Mouse (Mus musculus) thymus, adult 2 months (tissue): ENCODE data around the gene Galntl5. TPM values are rescaled to one million over a fixed set of nuclear protein-coding genes. Genes with fewer than 3 reads are reported as not detected.

Source experiments
- DNase-seq: peaks from one replicate; pipeline ENCODE4 v3.0.0; 2021
- H3K27ac ChIP-seq: fragments of 200-500 bp; 2 replicates; pipeline ENCODE4 v1.5.1; 2012; ENCODE audit warnings: low read length, control low read depth; ENCODE audit not compliant: control insufficient read depth, insufficient read depth
- H3K27me3 ChIP-seq: fragments of 200-500 bp; 2 replicates; pipeline ENCODE4 v1.6.1; 2012; ENCODE audit warnings: mild to moderate bottlenecking, low read length, moderate library complexity, mixed read lengths; ENCODE audit not compliant: control insufficient read depth, insufficient read depth
- H3K36me3 ChIP-seq: fragments of 200-500 bp; 2 replicates; pipeline ENCODE4 v1.6.1; 2012; ENCODE audit warnings: mild to moderate bottlenecking, low read length, moderate library complexity; ENCODE audit not compliant: control insufficient read depth, insufficient read depth
- H3K4me1 ChIP-seq: fragments of 200-500 bp; replicated peaks from 2 replicates; pipeline ENCODE4 v1.6.1; 2012; ENCODE audit warnings: low read length; ENCODE audit not compliant: control insufficient read depth, insufficient read depth
- H3K4me3 ChIP-seq: fragments of 200-500 bp; 2 replicates; pipeline ENCODE4 v1.5.1; 2012; ENCODE audit warnings: mild to moderate bottlenecking, low read length, control low read depth, moderate library complexity; ENCODE audit not compliant: control insufficient read depth, insufficient read depth
- CTCF ChIP-seq: fragments of 200-500 bp; IDR thresholded peaks from 2 replicates; pipeline ENCODE4 v1.5.1; 2012; ENCODE audit warnings: mild to moderate bottlenecking, control low read depth, low read length, moderate library complexity, borderline replicate concordance; ENCODE audit not compliant: control insufficient read depth, poor library complexity, insufficient read depth; ENCODE audit errors: extremely low read depth
- POLR2A ChIP-seq: fragments of 200-500 bp; IDR thresholded peaks from 2 replicates; pipeline ENCODE4 v1.6.1; 2012; ENCODE audit warnings: mild to moderate bottlenecking, low read length, control low read depth, moderate library complexity; ENCODE audit not compliant: control insufficient read depth, poor library complexity, insufficient read depth; ENCODE audit errors: extremely low read depth
- WGBS: fragments of 180-500 bp; shearing (Covaris S2); methylation state at CpG from one replicate; pipeline ENCODE4 v1.1.7; 2018; 5-methylcytosine and 5-hydroxymethylcytosine counted together
- polyA plus RNA-seq: library from polyadenylated mRNA; depleted of rRNA; stranded (reverse); fragments of >200 nt; gene quantifications from 2 replicates; pipeline ENCODE4 v1.2.3, GENCODE M21; 2012

The Galntl5 gene
- polyA plus RNA-seq, 1 experiment, result not detected

DNA sequence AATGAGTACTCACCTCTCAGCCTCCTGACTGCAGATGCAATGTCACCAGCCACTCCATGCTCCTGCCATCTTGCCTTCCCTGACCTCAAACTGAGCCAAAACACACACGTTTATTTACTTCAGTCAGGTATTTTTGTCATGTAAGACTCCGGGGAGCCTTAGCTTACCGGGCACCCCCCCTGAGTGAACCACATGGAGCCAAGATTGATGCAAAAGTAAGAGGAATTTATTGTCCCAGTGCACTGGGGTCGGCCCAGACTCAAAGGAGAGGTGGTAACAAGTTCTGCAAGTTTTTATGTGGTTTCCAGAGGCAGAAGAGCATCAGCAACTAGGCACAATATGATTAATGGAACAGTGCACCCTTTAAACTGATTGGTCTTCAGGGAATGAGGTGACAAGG is 24.1 kb upstream of the Galntl5 start:
- H3K27ac ChIP-seq, result no peak overlapping the region
- no peaks in the 10 kb centered on the region for H3K27me3 ChIP-seq
- H3K4me3 ChIP-seq, result no peak overlapping the region
- 68% methylated on average over 4 of the region's 4 CpGs for WGBS
- DNase-seq, result no peak
- no peaks in the 10 kb centered on the region for H3K4me1 ChIP-seq
- no peak for TF ChIP-seq POLR2A
- no peak for TF ChIP-seq CTCF
- H3K36me3 ChIP-seq, result no peaks in the 10 kb centered on the region

DNA sequence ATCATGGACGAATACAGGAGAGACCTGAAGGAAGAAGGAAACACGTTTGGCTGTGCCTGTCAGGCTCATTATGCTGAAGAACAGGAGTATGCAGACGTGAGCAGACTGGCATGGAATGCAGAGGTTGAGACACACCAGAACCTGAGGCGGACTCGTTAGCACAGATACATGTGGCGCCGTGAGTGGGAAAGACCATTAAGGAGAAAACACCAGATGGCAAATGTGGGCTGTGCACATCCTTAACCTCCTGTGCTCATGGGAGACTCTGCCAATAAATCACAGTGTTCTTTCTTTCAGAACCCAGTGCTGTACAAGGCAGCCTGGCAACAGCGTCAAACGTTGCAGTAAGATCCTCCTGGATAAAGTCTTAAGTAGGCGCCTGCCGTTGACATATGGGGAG is 20.7 kb upstream of the Galntl5 start:
- no peak for DNase-seq
- Histone ChIP-seq H3K27ac (no peak overlapping the region), H3K4me1 (no peaks in the 10 kb centered on the region), H3K36me3 (no peaks in the 10 kb centered on the region), H3K4me3 (no peak overlapping the region), H3K27me3 (no peaks in the 10 kb centered on the region)
- 94% methylated on average over 11 of the region's 11 CpGs for WGBS
- no peak for TF ChIP-seq POLR2A
- no peak for TF ChIP-seq CTCF

DNA sequence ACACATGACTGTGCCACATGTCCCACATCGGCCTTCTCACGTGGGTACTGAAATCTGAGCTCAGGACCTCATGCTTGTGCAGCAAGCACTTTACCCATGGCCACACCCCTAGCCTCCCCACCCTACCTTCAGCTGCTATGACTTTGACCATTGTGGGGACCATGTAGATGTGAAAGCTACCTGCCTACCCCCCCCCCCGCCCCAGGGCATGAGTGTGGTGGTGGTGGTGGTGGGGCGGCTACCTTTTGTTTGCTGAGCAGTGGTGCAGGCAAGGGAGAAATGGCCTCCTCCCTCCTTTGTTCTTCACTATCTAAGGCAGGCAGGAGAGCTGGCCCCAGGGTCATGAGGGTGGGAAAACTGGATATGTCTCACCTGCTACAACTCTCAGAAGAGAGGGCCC is 18.3 kb upstream of the Galntl5 start:
- DNase-seq, result no peak
- no peaks in the 10 kb centered on the region for H3K27me3 ChIP-seq
- no peak overlapping the region for H3K27ac ChIP-seq
- no peak for TF ChIP-seq CTCF
- no peak for TF ChIP-seq POLR2A
- H3K4me3 ChIP-seq, result no peak overlapping the region
- no peaks in the 10 kb centered on the region for H3K4me1 ChIP-seq
- WGBS, result 92% methylated on average over 4 of the region's 4 CpGs
- no peaks in the 10 kb centered on the region for H3K36me3 ChIP-seq

- no peak for TF ChIP-seq POLR2A
- TF ChIP-seq CTCF, result no peak
- WGBS, result 95% methylated on average over 3 of the region's 3 CpGs
- Histone ChIP-seq H3K36me3 (no peaks in the 10 kb centered on the region), H3K4me1 (no peaks in the 10 kb centered on the region), H3K4me3 (no peak overlapping the region), H3K27ac (no peak overlapping the region), H3K27me3 (no peaks in the 10 kb centered on the region)
- DNase-seq, result no peak
Measured at GRCm38 (mm10) chr5:25163938-25164337, 17.3 kb upstream of the Galntl5 start.

DNA sequence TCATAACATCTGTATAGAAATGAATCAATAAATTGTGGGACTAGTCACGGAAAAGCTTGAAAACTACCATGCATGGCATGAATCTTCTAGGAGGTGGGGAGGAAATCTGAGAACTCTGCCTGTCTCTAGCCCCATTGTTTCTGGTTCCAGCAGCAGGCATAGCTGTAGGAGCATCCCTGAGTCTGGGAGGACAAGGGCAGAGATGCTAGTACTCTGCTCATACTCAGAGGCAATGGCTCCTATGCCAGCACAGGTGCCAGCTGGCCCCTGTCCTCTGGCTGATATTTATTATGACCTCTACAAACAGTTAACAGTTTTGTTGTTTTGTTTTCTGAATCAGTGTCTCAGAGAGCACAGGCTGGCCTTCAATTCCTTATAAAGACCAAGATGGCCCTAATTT is 16.9 kb upstream of the Galntl5 start:
- no peak for TF ChIP-seq POLR2A
- TF ChIP-seq CTCF, result no peak
- 94% methylated on average over 1 of the region's 1 CpGs for WGBS
- no peaks in the 10 kb centered on the region for H3K36me3 ChIP-seq
- no peaks in the 10 kb centered on the region for H3K4me1 ChIP-seq
- no peak overlapping the region for H3K27ac ChIP-seq
- no peak for DNase-seq
- H3K27me3 ChIP-seq, result no peaks in the 10 kb centered on the region
- no peak overlapping the region for H3K4me3 ChIP-seq

DNA sequence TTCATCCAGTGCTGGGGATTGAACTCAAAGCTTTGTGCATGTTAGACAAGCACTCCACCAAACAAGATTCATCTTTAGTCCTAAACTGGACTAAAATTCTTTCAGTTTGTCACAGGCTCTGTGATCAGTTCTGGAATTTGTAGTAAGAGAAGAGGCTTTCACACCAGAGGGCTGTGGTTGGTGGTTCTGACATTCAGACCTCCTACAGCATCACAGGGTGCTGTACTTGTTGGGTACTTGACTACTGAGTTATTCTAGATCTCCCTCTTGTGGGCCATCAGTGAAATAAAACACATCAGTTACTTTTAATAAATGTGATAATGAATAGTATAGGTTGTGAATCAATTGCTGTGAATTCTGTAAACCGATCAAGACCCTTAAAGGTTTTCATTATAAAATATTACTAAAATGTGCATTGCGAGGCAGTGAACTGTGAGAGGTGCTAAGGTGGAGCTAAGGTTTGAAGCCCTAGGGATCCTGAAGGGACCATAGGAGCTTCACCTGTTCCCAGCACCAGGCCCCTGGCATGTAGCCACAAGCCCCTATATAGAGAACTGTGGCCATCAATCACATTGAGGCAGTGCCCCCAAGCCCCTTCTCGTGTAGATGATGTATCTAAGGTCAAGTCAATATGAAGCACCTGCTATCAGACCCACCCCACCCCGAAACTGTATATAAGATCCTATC is 16.0 kb upstream of the Galntl5 start:
- no peak for TF ChIP-seq POLR2A
- TF ChIP-seq CTCF, result no peak
- Histone ChIP-seq H3K36me3 (no peaks in the 10 kb centered on the region), H3K4me1 (no peaks in the 10 kb centered on the region), H3K4me3 (no peak overlapping the region), H3K27ac (no peak overlapping the region), H3K27me3 (no peaks in the 10 kb centered on the region)
- DNase-seq, result no peak
- WGBS, result 91% methylated on average over 4 of the region's 4 CpGs

GRCm38 (mm10) chr5:25165789-25166135 is 15.5 kb upstream of the Galntl5 start:
- no peak overlapping the region for H3K27ac ChIP-seq
- no peaks in the 10 kb centered on the region for H3K36me3 ChIP-seq
- H3K4me3 ChIP-seq, result no peak overlapping the region
- no peaks in the 10 kb centered on the region for H3K27me3 ChIP-seq
- no peak for DNase-seq
- 92% methylated on average over 3 of the region's 3 CpGs for WGBS
- TF ChIP-seq POLR2A (no peak), CTCF (no peak)
- no peaks in the 10 kb centered on the region for H3K4me1 ChIP-seq
